Mouse (Mus musculus) cerebellum, adult 8-10 months (tissue): Measurements from ENCODE around the gene Homez.
A peak's percentile ranks its signal among the peaks of the same experiment; 100 is the strongest.

Source experiments
- DNase-seq: peaks from one replicate; pipeline ENCODE4 v3.0.0; 2022

Gene Homez

DNA sequence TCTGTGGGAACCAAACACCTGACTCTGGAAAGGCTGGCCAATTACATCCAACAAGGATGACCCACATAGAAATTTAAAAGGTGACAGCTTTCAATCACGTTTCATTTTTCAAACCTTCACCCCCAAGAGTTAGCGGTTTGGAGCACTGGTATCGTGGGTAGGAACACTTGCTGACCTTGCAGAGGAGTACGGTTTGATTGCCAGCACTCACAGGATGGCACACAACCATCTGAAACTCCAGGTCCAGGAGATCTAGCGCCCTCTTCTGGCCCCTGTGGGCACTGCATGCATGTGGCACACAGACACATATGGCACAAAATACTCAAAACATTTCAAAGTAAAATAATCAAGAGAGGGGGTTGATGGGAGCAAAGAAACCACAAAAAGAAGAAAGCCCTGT lies 3.8 kb downstream of the Homez start:
- no peak for DNase-seq

DNA sequence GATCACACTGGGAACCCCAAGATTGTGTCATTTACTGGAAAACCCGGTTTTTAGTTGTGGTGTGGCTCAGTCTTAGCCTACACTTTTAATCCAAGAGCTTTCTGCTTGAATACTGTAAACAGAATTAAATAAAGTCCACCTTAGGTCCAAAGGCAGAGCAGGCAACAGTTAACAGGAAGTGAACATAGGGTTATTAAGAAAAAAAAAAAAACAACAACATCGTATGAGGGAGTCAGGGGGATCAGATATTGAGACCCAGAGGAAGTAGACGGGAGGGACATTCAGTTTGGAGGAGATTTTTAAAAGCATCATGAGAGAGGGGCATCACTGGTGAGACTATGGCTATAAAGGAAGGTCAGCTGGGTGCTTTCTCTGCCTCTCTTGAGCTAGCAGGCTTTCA lies 4.5 kb downstream of the Homez start:
- DNase-seq = no peak

DNA sequence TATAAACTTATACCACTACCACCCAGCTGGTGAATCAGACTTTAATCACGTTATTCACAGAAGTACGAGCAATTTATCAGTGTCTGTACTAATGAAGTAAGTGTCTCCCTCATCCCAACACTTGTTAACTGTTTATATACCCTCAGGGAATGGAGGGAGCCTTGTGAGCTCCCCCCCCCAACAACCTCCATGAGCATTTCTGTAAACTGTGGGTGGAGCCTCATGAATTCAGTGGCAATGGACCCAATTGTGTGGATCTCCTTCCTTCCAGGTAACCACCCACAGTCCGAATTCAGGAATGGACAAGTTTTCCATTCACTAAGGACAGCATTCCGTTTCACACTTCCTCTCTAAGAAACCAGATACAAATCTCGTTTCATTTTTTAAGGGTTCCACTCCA lies 5.1 kb downstream of the Homez start:
- DNase-seq = no peak

DNA sequence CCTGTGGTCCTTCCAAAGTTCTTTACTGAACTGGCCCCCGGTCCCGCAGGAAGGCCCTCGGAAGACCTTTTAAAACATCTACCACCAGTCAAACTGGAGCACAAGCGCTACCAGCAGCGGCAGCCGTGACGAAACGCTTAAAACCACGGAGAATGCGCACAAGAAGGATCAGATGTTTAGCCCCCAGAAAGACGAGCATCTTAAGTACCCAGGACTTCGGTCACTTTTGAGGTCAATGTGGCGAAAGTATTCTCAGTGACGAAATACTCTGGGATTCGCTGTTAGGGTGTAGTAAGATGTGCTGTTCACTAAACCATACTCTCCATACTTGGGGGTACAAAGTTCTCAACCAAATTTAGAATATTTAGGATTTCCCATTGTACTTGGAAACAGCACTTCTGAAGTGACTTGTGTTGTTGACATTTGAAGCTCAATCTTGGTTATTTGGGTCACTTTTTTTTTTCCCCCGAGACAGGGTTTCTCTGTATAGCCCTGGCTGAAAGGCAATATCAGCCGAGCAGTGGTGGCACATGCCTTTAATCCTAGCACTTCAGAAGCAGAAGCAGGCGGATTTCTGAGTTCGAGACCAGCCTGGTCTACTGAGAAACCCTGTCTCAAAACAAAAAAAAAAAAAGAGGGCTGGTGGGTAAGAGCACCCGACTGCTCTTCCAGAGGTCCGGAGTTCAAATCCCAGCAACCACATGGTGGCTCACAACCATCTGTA lies 6.3 kb downstream of the Homez start:
- no peak for DNase-seq

- peak; percentile 89 for DNase-seq
These were observed 7.1 kb downstream of the Homez start for GRCm38 (mm10) chr14:54863501-54864312.

DNA sequence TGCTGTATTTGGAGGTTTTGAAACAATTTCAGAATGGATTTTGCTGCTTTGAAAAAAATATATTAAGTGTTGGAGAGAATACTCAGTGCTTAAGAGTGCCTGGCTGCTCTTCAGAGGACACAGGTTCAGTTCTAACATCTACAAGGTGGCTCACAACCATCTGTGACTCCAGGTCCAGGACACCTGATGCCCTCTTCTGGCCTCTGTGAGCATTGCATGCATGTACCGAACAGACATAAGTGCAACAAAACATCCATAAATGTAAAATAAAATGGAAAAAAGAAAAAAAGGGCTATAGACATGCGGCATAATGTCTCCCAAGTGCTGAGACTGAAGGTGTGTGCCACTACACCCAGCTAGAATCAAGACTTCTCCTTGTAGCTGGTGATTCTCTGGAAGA lies 10.2 kb downstream of the Homez start:
- peak; percentile 71 for DNase-seq

GRCm38 (mm10) chr14:54857891-54858290 lies 12.9 kb downstream of the Homez start:
- DNase-seq = peak; percentile 57

GRCm38 (mm10) chr14:54856703-54857102 lies 14.1 kb downstream of the Homez start:
- no peak for DNase-seq

GRCm38 (mm10) chr14:54855726-54856125 lies 15.0 kb downstream of the Homez start:
- no peak for DNase-seq

GRCm38 (mm10) chr14:54843461-54843860 lies 27.3 kb downstream of the Homez start:
- DNase-seq = no peak

DNA sequence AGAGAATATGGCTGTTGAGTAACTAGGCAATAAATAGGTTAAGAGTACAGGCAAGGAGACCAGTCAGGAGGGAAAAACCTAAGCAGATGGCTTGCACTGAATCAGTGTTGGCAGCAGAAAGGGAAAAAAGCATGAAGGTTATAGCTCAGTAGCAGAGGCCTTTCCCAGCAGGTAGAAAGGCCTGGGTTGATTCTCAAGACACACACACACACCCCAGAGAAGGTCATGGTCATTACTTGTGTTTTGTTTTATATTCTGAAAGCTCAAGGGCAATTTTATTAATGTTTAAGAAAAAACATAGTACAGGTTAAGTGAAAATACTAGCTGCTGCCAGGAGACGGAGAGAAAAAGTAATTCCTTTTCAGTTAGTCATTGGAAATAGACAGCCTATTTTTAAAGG lies 47.0 kb downstream of the Homez start:
- peak; percentile 13 for DNase-seq

- no peak for DNase-seq
These were observed 48.5 kb downstream of the Homez start for GRCm38 (mm10) chr14:54822301-54822700.

GRCm38 (mm10) chr14:54817791-54818190 lies 53.0 kb downstream of the Homez start:
- peak; percentile 46 for DNase-seq

DNA sequence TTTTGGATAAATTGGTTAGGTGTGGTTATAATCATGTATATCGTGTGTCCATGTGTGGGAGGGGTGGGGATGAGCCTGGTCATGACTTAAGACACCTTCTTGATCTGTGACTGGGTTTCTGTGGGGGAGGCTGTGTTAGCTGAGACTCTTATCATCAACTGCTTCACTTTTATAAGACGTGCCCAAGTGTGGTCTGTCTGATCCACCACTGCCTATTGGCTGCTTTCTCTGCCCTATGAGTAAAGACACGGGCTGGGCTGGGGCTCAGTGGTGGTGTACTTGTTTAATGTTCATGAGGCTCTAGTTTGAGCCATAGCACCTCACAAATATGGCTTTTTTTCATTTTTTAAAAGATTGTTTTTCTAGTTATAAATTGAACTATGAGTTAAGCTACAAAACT lies 55.0 kb downstream of the Homez start:
- no peak for DNase-seq

DNA sequence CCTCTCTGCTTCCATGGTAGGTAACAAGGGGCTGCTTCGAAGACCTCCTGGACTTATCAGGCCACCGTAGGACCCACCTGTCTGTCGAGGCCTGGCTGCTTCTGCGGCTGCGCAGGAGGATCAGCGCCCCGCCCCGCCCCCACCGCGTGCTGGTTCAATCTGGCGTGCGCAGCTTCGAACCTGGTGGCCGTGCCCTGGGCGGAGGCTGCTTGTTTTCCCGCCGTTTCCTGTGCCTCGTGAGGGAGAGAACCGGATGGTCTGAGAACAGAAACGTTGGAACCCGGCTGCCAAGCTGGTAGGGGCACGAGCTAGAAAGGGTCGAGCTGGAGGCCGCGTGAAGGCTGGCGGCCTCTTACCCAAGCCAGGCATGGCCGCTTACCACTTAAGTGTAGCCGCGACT lies 56.8 kb downstream of the Homez start, which contains the start of gene Rnf212b:
Gene Rnf212b, plus strand, starts transcription at position 151 of the 400 bp plus-strand sequence.
- DNase-seq = no peak

GRCm38 (mm10) chr14:54809668-54810033 lies 61.1 kb downstream of the Homez start:
- no peak for DNase-seq

- DNase-seq = no peak
These were observed 61.8 kb downstream of the Homez start for GRCm38 (mm10) chr14:54808718-54809667.

DNA sequence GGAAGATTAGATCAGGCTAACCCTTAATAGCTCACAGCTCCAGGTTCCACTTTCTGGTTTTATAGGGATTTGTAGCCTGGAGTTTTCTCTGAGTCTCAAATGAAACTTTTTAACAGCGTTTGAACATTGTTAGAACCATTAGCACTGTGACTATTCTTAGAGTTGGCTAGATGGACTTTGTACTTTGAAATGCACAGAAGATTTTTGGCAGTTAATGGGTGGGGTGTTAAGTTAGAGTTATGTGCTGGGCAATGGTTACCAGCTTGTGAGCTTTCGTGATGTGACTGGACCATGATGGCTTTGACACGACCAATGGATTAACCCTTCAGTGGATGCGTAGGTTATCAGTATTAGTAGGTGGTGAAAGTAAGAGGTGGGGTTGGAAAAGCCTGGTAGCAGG lies 64.6 kb downstream of the Homez start:
- no peak for DNase-seq
